Mouse (Mus musculus) lung, postnatal 36 days (tissue): Measurements from ENCODE around the gene Krt80.
A peak's percentile ranks its signal among the peaks of the same experiment; 100 is the strongest.

Experiments used
- DNase-seq: peaks from one replicate; pipeline ENCODE4 v3.0.0; 2022; ENCODE audit warnings: mixed read lengths

The Krt80 gene

DNA sequence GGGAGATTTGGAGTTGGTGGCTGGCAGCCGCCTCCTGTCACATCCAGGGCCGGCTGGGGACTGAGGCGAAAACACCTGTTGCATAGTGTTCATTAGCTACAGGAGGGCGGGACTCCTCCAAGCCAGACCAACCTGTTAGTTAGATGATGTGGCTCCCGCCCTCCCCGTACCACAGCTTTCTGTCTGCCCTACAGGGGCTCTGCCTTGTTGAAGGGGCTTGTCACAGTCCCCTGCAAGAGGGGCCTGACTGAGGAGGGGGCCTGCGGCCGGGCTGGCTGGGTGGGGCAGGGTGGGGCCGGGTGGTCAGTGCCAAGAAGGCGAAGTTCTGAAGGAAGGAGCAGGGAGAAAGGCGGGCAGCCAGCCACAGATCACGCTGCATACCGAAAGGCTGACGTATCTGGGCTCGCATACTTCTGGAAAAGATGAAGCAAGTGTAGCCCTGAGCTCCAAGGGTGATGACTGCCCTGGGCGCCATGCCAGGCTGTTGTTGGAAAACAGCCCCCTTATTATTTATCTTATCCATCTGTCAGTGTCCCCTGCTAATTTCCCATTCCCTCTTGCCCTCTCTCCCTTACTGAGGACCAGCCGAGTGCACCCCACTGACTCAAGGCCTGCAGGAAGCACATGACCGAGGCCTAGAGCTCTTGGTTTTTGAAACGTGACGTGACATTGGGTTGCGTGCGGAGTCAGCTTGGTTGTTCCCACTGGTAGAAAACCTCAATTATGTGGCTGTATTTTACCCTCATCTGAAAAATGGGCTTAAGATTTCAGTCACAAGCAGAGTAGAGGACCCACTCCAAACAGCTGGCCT lies at the start of gene Krt80:
TSS of gene Krt80 (minus strand) at position 62 of the 811 bp plus-strand sequence.
- DNase-seq: peak; percentile 98

DNA sequence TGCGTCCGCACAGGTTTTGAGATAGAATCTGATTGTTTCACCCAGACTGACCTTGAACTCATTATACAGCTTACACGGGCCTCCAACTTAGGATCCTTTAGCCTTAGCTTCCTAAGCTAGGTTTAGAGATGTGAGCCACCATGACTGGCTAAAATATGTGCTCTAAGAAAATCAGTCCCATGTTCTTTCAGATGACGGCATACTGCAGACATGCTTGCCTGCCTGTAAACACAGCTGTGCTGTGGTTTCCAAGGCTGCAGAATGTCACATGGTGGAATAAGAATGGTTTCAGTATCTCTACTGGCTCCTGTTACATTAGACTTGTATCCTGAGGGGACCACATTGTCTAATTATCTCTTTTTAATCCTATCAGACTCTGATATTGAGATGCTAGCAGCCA lies 49.0 kb upstream of the Krt80 start:
- DNase-seq: no peak

DNA sequence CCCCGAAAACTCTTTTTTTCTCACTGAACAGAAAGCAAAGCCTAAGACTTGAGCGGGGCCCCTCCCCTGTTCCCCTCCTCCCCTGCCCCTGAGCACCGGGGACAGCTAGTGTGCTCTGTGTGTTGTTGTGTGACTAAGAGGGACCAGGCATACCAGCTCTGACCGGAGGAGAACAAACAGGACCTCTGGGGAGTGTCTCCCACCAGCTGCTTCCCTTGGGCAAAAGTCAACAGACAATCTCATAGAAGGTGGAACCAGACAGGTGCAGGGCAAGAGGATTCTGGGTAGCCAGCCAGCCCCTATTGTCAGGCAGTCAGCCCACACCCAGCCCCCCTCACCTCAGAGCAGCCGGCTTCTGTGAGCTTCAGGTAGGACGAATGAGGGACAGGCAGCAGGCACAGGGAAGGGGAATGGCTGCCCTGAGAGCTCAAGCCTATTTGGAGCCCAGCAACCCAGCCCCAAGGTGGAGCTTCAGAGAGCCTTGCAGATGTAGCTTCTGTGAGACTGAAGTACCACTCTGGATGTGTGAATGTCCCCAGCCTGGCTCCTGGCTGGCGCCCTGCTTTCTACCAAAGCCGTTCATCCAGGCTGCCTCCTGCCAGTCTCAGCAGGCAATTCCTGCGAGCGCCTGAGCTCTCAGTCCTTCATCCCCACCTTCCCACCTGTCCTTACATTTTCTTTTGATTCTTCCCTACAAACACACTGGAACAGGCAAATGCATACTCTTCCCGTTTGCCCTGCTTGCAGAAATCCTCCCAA lies 45.0 kb upstream of the Krt80 start:
- DNase-seq: peak; percentile 16

DNA sequence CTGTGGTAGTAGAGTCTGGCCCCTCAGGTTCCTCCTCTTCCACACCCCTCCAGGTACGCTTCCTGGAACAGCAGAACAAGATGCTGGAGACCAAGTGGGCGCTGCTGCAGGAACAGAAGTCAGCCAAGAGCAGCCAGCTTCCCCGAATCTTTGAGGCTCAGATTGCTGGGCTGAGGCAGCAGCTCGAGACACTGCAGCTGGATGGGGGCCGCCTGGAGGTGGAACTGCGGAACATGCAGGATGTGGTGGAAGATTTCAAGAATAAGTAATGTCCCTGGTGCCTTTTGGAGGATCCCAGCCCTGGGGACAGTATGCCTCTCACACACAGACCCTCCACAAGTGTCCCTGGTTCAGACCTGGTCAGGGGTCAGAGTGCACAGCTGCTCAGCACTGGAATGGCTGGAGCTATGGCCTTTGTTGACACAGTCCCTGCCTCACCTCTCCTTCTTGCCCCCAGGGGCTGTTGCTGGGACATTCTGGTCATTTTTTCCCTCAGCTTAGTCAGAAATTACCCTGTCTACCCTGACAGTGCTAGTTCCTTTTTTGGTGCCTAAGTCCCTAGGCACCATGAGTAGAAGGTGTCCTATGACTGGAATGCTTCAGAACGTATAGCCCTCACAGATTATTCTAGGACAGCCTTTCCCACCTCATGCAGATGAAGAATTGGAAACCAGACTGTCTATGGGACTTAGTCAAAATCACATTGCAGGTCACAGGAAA lies 44.1 kb upstream of the Krt80 start:
- DNase-seq: no peak

DNA sequence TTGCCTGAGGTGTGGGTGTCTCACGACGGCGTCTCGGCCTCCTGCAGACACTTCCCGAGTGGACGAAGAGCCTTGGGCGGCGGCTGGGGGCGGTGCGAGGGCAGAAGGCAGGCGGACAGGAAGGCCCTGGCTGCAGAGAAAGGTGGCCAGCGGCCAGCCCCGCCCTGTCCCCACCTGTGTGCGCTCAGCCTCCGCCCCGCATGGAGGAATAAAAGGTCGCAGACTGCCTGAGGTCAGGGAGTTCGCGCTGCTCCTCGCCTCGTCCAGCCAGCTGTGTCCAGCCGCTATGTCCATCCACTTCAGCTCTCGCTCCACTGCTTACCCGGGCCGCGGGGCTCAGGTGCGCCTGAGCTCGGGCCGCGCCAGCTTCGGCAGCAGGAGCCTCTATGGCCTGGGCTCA lies 42.2 kb upstream of the Krt80 start:
- DNase-seq: peak; percentile 86

DNA sequence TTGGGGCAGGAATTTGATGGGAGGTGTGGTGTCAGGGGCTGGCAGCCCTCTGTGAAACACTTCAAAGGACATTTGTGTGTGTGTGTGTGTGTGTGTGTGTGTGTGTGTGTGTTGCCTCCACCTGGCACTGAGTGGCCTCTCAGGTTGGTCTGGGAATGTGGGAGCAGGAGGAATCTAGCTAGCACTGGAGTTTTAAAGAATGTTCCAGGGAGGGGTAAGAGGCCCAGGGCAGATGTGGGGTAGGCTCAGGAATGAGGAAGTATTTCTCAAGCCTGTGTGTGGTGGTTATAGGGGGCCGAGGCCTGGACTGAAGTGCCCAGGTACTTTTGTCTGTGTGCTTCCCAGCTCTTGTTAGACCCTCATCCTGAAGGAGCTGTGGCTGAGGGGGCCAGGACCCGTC lies 40.8 kb upstream of the Krt80 start, which contains the start of gene Krt7:
TSS of gene Krt7 (plus strand) at position 269 of the 400 bp plus-strand sequence.
- DNase-seq: peak; percentile 85

DNA sequence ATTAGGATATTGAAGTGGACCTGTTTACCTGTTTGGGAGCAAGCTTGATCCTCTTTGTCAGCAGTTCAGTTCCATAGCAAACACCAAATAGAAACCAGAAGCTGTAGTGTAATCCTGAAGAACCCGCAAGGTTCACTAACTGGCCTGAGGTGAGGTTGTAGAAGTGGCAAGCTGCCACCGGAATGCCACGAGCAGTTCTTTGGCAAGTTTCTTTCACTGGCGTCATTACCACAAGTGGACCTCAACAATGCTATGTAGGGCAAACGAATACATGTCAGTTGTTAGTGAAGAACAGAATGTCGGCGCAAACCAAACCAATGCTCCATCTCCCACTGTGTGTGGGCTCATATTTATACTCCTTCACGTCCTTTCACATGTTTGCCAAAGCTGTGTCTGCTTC lies 28.3 kb upstream of the Krt80 start:
- DNase-seq: peak; percentile 90

DNA sequence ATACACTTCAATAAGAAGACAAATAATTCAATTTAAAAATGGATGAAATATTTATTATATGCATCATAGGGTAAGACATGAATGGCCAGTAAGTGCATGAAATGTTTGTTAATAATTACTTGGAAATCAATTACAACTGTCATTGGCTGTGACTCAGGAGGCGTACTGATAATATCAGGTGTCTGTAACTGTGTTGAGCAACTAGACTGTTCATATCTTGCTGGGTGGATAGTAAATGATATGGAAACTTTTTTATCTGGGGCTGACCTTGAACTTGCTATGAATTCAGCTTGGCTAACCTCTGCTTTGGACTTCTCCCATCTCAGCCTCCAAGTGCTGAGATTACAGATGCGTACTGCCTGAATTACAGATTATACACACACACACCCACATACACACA lies 27.7 kb upstream of the Krt80 start:
- DNase-seq: no peak

DNA sequence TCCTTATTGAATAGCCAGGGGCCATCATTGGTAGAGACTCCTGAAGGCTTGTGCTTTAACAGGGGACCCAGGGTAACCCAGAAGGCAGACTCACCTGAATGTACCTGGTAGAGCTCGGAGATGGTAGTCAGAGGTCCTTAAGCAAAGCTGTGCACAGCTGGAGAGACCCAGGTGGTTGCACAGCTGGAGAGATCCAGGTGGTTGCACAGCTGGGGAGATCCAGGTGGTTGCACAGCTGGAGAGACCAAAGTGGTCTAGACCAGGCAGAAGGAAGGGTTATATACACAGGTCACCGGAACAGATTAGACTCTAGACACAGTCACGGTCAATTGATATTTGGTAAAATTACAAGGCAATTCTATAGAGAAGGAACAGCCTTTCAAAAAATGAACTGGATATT lies 27.0 kb upstream of the Krt80 start:
- DNase-seq: no peak

DNA sequence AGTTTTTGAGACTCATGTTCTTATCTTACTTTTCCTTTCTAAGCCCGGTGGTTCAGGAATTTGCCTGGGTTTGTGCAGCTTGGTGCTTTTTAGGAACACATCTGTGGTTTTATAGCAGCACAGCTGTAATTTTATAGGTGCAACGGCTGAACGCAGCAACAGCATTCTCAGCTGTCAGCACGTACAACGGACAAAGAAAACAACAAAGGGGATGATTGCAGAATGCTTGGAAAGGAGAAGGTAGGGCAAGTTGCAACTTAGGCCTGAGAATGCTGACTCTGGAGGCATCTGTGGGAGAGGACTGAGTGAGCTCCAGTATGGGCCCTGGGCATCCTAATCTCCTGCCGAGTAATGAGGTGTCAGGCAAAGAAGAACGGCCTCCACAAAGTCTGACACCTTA lies 26.5 kb upstream of the Krt80 start:
- no peak for DNase-seq

DNA sequence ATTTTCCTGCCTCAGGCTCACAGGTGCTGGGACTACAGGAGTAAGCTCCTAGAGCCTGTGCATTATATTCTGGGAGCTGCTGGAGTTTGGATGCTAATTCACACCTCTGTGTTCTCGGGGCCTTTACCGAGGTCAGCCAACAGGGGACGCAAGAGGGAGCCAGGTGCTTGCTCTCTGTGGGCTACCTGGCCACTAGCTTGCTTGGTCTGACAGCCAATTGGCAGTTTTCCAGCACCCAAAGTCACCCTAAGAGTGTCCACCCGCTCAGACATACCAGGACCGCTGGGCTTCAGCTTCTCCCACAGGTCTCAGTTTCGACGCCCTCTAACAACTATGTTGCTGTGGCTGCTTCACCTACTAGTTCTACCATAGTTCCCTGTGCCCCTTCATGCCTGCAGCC lies 24.9 kb upstream of the Krt80 start:
- peak; percentile 59 for DNase-seq

DNA sequence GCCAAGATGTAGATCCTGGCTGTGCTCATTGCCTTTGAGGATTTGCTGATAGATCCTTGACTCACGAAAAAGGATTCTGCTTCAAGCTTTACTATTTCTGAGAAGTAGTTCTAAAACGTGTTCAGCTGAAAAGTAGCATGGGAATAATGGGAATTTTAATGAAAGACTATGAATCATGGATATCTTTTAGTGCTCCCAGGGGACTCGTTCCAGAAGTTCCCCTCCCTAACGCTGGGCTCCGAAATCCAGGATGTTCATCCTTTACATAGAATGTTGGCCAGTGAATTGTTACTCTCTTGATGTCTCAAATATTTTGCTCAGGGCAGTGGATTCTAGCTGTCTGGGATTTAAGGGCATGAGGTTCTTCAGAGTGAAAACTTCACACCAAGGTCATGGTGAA lies 22.3 kb upstream of the Krt80 start:
- DNase-seq: no peak

DNA sequence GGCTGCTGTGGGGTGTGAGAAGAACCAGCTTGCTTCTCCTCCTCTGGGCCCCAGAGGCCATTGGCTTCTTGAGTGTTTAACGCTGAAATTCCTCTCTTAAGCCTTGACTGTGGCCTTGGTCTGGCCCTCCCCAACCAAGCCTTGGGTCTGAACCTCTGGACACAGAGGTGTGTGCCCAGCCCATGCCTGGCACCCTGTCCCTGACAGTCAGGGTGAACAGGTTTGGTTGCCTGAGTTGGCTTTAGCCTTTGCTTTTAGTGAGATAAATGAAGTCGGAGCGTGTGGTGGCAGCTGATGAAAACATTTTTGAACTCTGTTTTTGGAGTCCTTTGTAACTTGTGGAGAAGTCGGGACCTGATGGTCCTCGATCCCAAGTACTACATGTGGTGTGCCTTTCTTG lies 20.2 kb upstream of the Krt80 start:
- no peak for DNase-seq

DNA sequence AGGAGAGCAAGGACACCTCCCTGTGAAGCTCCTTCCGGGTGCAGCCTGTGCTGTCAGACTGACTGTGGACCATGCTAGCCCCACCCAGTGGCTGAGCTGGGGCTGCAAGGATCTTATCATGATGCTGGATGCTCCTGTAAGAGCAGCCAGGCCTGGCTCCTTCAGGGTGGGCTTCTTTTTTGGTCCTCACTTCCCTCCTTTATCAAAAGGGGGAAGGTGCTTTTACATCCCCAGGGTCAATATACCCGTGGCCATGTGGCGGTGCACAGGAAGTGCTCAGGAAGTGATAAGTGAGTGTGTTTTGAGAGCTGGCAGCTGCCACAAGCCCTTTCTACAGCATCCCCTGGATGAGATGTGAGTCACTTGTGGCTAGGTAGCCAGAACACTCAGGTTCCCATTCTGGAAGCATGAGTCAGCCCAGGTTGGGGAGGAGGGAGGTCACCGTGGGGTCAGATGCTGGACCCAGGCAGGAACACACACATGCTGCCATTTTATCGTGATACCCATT lies 18.1 kb upstream of the Krt80 start:
- DNase-seq: peak; percentile 78

DNA sequence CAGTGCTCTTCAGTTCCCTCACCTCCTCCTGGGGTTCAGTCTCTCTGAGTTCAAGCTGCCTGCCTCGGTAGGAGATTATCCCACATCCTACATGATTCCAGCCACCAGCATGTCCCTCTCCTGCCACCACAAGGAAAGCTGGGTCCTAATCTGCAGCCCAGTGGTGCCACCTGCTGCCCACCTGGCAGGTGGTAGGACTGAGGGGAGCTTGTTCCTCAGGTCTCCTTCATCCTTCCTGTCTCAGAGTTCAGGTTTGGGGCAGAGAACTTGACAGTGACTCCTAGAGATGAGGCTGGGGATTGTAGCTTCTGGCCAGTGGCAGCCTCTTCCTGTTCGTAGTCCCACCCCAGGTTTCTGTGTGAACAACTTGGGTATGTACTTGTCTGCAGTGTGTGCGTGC lies 17.2 kb upstream of the Krt80 start:
- peak; percentile 83 for DNase-seq

DNA sequence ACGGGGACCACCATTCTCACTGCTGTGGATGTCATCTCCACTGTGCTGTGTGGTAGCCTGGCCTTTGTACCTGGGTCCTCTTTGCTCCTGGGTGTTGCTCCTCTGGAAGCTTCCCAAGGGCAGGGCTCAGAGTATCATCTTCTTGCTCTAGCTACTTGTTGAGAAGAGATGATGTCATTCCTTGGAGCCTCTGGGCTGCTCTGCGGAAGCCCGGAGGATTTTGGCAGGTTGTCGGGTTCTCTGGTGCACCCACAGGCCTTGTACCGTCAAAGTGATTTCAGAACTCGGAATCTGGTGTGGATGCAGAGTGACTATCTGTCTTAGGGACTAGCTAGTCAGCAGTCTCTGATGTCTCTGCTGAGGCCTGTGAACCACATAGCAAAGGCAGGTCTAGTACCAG lies 15.1 kb upstream of the Krt80 start:
- DNase-seq: no peak

DNA sequence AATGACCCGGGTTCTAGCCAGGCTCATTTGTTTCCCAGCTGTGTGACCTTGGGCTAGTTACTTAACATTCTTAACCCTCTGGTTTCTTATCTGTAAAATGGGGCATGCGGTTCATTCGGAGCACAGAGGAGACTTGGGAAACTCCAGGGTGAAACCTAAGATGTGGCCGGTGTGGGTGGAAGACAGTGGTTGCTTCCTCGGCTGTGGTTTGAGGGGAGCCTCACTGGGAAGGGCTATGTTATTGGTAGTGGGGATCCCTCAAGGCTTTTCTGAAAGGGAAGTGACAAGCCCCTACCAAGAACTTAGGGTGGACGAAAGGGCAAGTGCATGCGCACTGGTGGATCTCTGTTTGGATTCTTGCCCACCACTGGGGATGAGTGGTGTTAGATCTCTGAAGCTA lies 14.6 kb upstream of the Krt80 start:
- no peak for DNase-seq

DNA sequence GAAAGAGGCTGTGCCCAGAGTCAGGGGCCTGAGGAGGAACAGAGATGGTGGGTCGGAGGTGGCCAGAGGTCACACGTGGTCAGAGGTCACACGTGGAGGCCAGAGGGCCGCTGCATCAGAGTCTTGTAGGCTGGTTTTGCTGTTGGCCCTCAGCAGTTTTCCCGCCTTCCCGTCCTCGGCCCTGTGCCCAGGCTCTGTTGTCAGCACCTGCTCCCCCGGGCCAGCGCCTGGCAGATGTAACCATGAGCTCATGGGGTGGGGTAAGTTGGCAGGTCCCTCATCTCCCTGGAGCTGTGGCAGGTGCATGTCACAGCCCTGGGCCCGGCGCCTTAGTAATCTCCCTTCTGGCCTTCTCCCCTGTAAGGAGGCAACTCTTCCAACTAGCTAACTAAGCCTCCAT lies 12.8 kb upstream of the Krt80 start:
- no peak for DNase-seq

DNA sequence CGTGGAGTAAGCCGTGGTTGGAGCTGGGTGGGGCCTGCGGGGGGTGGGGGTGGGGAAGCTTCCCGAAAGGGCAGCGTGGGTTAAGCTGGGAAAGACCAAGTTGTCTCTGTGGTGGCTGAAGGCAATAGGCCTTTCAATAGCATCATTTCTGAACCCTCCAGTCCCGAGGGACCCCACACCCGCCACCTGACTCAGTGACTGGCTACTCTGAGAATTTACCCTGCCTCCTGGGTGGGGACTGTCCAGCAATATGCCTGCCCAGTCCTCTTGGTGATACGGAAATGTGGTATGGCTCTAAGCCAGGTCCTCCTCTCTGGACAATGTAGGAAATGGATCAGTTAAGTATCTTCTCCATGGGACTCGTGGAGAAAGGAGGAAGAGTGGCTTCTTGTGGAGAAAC lies 11.8 kb upstream of the Krt80 start:
- DNase-seq: peak; percentile 94

DNA sequence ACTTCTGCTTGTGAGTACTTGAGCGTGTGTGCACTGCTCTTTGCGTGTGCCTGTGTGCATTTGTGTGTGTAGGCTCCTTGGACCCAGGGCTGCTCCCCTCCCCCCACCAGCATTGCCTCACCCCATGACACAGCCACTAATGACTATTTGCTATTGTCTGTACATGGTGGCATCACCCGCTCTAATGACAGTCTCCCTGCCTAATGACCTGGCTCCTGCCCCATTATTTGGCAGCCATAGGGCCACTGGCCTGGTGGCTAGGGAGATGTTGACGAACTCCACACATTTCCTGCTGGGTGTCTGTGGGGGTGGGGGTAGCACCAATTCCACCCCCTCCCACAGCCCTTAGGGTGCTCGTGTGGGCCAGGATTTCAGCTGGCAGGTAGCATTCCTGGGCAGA lies 8.7 kb upstream of the Krt80 start:
- no peak for DNase-seq

DNA sequence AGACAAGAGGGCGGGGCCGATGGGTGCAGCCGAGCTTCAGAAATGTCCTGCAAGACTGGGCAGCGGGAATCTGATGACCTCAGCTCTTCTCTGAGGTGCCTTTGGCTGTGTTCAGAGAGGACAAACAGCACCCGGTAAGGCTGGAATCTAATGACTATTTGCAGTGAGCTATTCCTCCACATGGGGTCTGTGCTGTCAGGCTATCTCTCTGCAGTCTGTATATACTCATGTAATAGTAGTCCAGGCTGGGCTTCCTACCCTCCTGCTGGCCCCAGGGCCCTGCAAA lies 6.8 kb upstream of the Krt80 start:
- no peak for DNase-seq

DNA sequence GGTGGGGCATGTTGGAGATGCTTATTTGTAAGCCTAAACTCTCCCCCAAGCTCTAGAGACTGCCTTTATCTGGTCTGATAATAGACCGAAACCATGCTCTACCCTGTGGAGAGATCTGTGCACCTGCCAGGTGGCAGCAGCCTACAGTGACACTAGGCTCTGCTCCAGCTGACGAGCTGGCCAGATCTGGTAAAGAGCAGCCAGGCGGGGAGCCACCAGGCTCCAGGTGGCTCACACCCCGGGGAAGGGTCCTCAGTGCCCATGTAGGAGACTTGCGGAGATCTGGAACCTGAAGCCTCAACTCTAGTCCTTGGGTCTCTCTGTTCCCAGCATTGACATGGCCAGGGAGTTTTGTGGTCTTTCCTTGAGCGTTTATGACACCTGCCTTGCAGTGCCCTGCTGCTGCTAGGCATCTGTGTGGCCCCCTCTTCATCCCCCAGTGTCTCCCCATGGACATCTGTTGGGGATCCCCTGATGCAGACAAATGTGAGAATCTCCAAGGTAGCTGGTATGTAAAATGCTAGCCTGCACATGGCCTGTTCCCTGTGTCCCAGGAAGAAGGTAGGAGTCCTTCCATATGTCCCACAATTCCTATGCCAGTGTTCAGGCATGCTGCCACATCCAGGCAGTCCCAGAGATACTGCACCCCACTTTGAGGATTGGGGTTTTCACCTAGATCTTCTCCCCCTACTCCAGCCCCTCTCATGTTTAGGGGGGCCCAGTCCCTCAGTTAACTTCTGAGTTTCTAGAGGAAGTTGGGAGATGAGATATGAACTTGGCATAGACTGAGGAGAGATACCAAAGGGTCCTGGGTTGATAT lies 6.2 kb upstream of the Krt80 start:
- no peak for DNase-seq

DNA sequence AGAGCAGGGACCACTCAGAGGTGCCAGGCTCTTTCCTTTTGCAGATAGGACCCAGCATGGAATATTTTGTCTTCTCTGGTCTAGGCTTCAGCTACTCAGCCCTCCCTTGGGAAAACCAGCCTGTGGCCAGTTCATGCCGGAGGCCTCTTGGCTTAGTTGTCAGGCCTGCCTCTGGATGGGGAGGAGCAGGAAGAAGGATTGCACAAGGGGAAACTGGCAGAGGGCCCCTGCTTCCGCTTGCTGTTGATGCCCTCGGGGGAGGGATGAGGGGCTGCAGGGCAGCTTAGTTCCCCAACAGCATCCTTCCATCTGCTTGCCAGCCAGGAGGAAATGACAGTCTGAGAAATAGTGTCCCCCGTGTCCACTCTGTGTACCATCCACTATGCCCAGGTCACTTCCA lies 4.9 kb upstream of the Krt80 start:
- peak; percentile 92 for DNase-seq
